Mouse (Mus musculus) midbrain, embryonic 12.5 days (tissue): ENCODE measurements around the gene C2cd5. TPM values are rescaled to one million over a fixed set of nuclear protein-coding genes. Genes with fewer than 3 reads are reported as not detected.
"Not testable (repeated sequence)": the region's sequence is repeated elsewhere in the genome, so short reads cannot be mapped to it uniquely, and the experiment has no call there.

Experiments
- ATAC-seq: fragments of 200-750 bp; cut with Nextera tagmentation; 2 replicates; pipeline ENCODE4 v1.8.0; 2017; ENCODE audit warnings: low read depth, moderate TSS enrichment, moderate library complexity; ENCODE audit not compliant: low FRiP score
- H3K27ac ChIP-seq: fragments of 300-500 bp; sonication (generic); replicated peaks from 2 replicates; pipeline ENCODE4 v1.5.1; 2016; ENCODE audit warnings: mild to moderate bottlenecking
- H3K27me3 ChIP-seq: fragments of 300-500 bp; sonication (generic); 2 replicates; pipeline ENCODE4 v1.6.1; 2016; ENCODE audit warnings: mild to moderate bottlenecking
- H3K36me3 ChIP-seq: fragments of 300-500 bp; sonication (generic); 2 replicates; pipeline ENCODE4 v1.6.1; 2016
- H3K4me1 ChIP-seq: fragments of 300-500 bp; sonication (generic); 2 replicates; pipeline ENCODE4 v1.6.1; 2016
- H3K4me2 ChIP-seq: fragments of 300-500 bp; sonication (generic); replicated peaks from 2 replicates; pipeline ENCODE4 v1.6.1; 2016; ENCODE audit warnings: mild to moderate bottlenecking, moderate library complexity
- H3K4me3 ChIP-seq: fragments of 300-500 bp; sonication (generic); 2 replicates; pipeline ENCODE4 v1.5.1; 2016; ENCODE audit warnings: mild to moderate bottlenecking
- H3K9ac ChIP-seq: fragments of 300-500 bp; sonication (generic); replicated peaks from 2 replicates; pipeline ENCODE4 v1.6.1; 2016; ENCODE audit warnings: mild to moderate bottlenecking, moderate library complexity
- H3K9me3 ChIP-seq: fragments of 300-500 bp; sonication (generic); 2 replicates; pipeline ENCODE4 v1.6.1; 2016; ENCODE audit warnings: mild to moderate bottlenecking
- WGBS: fragments of 180-500 bp; shearing (Covaris S2); methylation state at CpG from one replicate; pipeline ENCODE4 v1.1.7; 2016; 5-methylcytosine and 5-hydroxymethylcytosine counted together
- polyA plus RNA-seq: library from polyadenylated mRNA; unstranded; fragments of >200 nt; fragmentation: Nextera tagmentation; extraction: Ambion mirVana; gene quantifications from 2 replicates; pipeline ENCODE4 v1.2.1, GENCODE M21; 2016

C2cd5 gene
- polyA plus RNA-seq, 1 experiment from 2014 or later, result 46.7 TPM

GRCm38 (mm10) chr6:143035261-143035660 lies 64.7 kb downstream of the C2cd5 start:
- H3K9me3 ChIP-seq, result no peaks in the 10 kb centered on the region
- no peak overlapping the region for H3K9ac ChIP-seq
- H3K27ac ChIP-seq, result no peak overlapping the region
- 71% methylated on average over 4 of the region's 4 CpGs for WGBS
- H3K36me3 ChIP-seq, result peaks cover 79% of the 10 kb centered on the region
- no peaks in the 10 kb centered on the region for H3K4me1 ChIP-seq
- ATAC-seq, result no peak
- no peaks in the 10 kb centered on the region for H3K27me3 ChIP-seq
- H3K4me2 ChIP-seq, result no peak overlapping the region
- H3K4me3 ChIP-seq, result no peak overlapping the region

- Histone ChIP-seq H3K4me1 (no peaks in the 10 kb centered on the region), H3K36me3 (peaks cover 83% of the 10 kb centered on the region), H3K4me3 (no peak overlapping the region), H3K4me2 (no peak overlapping the region), H3K27ac (no peak overlapping the region), H3K27me3 (no peaks in the 10 kb centered on the region), H3K9ac (no peak overlapping the region), H3K9me3 (no peaks in the 10 kb centered on the region)
- ATAC-seq, result no peak
- WGBS, result 95% methylated on average over 2 of the region's 2 CpGs
Measured at GRCm38 (mm10) chr6:143034503-143034902, 65.4 kb downstream of the C2cd5 start.

GRCm38 (mm10) chr6:143030521-143030920 lies 69.4 kb downstream of the C2cd5 start:
- Histone ChIP-seq H3K36me3 (peaks cover 74% of the 10 kb centered on the region), H3K27ac (no peak overlapping the region), H3K4me3 (no peak overlapping the region), H3K9ac (no peak overlapping the region), H3K4me1 (no peaks in the 10 kb centered on the region), H3K4me2 (no peak overlapping the region), H3K27me3 (no peaks in the 10 kb centered on the region), H3K9me3 (no peaks in the 10 kb centered on the region)
- 94% methylated on average over 5 of the region's 5 CpGs for whole genome bisulfite sequencing
- no peak for ATAC-seq

- Histone ChIP-seq H3K4me2 (no peak overlapping the region), H3K27me3 (no peaks in the 10 kb centered on the region), H3K36me3 (peaks cover 62% of the 10 kb centered on the region), H3K4me3 (no peak overlapping the region), H3K27ac (no peak overlapping the region), H3K9me3 (no peaks in the 10 kb centered on the region), H3K9ac (no peak overlapping the region), H3K4me1 (no peaks in the 10 kb centered on the region)
- ATAC-seq, result no peak
- WGBS, result 90% methylated on average over 4 of the region's 4 CpGs
Measured at GRCm38 (mm10) chr6:143027896-143028295, 72.0 kb downstream of the C2cd5 start.

GRCm38 (mm10) chr6:143027402-143027801 lies 72.5 kb downstream of the C2cd5 start:
- no peak overlapping the region for H3K9ac ChIP-seq
- peaks cover 57% of the 10 kb centered on the region for H3K36me3 ChIP-seq
- WGBS, result 92% methylated on average over 10 of the region's 10 CpGs
- no peak overlapping the region for H3K4me3 ChIP-seq
- no peaks in the 10 kb centered on the region for H3K9me3 ChIP-seq
- H3K27me3 ChIP-seq, result no peaks in the 10 kb centered on the region
- H3K4me1 ChIP-seq, result no peaks in the 10 kb centered on the region
- ATAC-seq, result no peak
- no peak overlapping the region for H3K4me2 ChIP-seq
- no peak overlapping the region for H3K27ac ChIP-seq

GRCm38 (mm10) chr6:143023691-143024090 lies 76.2 kb downstream of the C2cd5 start:
- Histone ChIP-seq H3K4me3 (no peak overlapping the region), H3K36me3 (peaks cover 35% of the 10 kb centered on the region), H3K27me3 (no peaks in the 10 kb centered on the region), H3K9ac (no peak overlapping the region), H3K4me2 (no peak overlapping the region), H3K27ac (no peak overlapping the region), H3K4me1 (no peaks in the 10 kb centered on the region), H3K9me3 (no peaks in the 10 kb centered on the region)
- ATAC-seq, result no peak
- WGBS, result 95% methylated on average over 6 of the region's 6 CpGs

- Histone ChIP-seq H3K9ac (no peak overlapping the region), H3K27ac (no peak overlapping the region), H3K4me2 (no peak overlapping the region), H3K27me3 (no peaks in the 10 kb centered on the region), H3K36me3 (peaks cover 29% of the 10 kb centered on the region), H3K4me1 (no peaks in the 10 kb centered on the region), H3K4me3 (no peak overlapping the region), H3K9me3 (no peaks in the 10 kb centered on the region)
- ATAC-seq, result no peak
- 87% methylated on average over 8 of the region's 8 CpGs for WGBS
Measured at GRCm38 (mm10) chr6:143021756-143022155, 78.2 kb downstream of the C2cd5 start.

GRCm38 (mm10) chr6:143020647-143021046 lies 79.3 kb downstream of the C2cd5 start:
- no peaks in the 10 kb centered on the region for H3K9me3 ChIP-seq
- no peak overlapping the region for H3K9ac ChIP-seq
- no peak overlapping the region for H3K27ac ChIP-seq
- no peak overlapping the region for H3K4me2 ChIP-seq
- H3K36me3 ChIP-seq, result peaks cover 33% of the 10 kb centered on the region
- no peak for ATAC-seq
- H3K4me3 ChIP-seq, result no peak overlapping the region
- H3K4me1 ChIP-seq, result no peaks in the 10 kb centered on the region
- H3K27me3 ChIP-seq, result no peaks in the 10 kb centered on the region
- 64% methylated on average over 5 of the region's 5 CpGs for WGBS

GRCm38 (mm10) chr6:143020146-143020545 lies 79.8 kb downstream of the C2cd5 start:
- 95% methylated on average over 4 of the region's 4 CpGs for WGBS
- ATAC-seq, result no peak
- Histone ChIP-seq H3K4me1 (no peaks in the 10 kb centered on the region), H3K9me3 (no peaks in the 10 kb centered on the region), H3K4me3 (no peak overlapping the region), H3K27ac (no peak overlapping the region), H3K36me3 (peaks cover 32% of the 10 kb centered on the region), H3K9ac (no peak overlapping the region), H3K4me2 (no peak overlapping the region), H3K27me3 (no peaks in the 10 kb centered on the region)

GRCm38 (mm10) chr6:143012513-143013215 lies 87.3 kb downstream of the C2cd5 start:
- Histone ChIP-seq H3K27ac (no peak overlapping the region), H3K27me3 (no peaks in the 10 kb centered on the region), H3K9ac (no peak overlapping the region), H3K4me2 (no peak overlapping the region), H3K4me3 (no peak overlapping the region), H3K36me3 (peaks cover 57% of the 10 kb centered on the region), H3K4me1 (no peaks in the 10 kb centered on the region), H3K9me3 (no peaks in the 10 kb centered on the region)
- ATAC-seq, result no peak
- WGBS, result 94% methylated on average over 15 of the region's 15 CpGs

GRCm38 (mm10) chr6:143008865-143009264 lies 91.1 kb downstream of the C2cd5 start:
- Histone ChIP-seq H3K4me3 (no peak overlapping the region), H3K27ac (no peak overlapping the region), H3K9me3 (0 out of 2 replicates have a peak, but pooled peaks cover 3% of the 10 kb centered on the region), H3K27me3 (no peaks in the 10 kb centered on the region), H3K4me1 (no peaks in the 10 kb centered on the region), H3K4me2 (no peak overlapping the region), H3K9ac (no peak overlapping the region), H3K36me3 (peaks cover 44% of the 10 kb centered on the region)
- WGBS, result 83% methylated on average over 5 of the region's 5 CpGs
- ATAC-seq, result 0 out of 2 replicates have a peak, but pooled peaks have one; percentile 34

GRCm38 (mm10) chr6:143005209-143005608 lies 94.7 kb downstream of the C2cd5 start:
- H3K4me3 ChIP-seq, H3K27me3 ChIP-seq, H3K4me1 ChIP-seq, ATAC-seq, H3K4me2 ChIP-seq, H3K27ac ChIP-seq, H3K9ac ChIP-seq, H3K9me3 ChIP-seq: not testable (repeated sequence)
- 89% methylated on average over 9 of the region's 9 CpGs for WGBS
- H3K36me3 ChIP-seq, result peaks cover 15% of the 10 kb centered on the region

GRCm38 (mm10) chr6:143004801-143005200 lies 95.1 kb downstream of the C2cd5 start:
- Histone ChIP-seq H3K36me3 (peaks cover 11% of the 10 kb centered on the region), H3K4me3 (no peak overlapping the region), H3K4me2 (no peak overlapping the region), H3K9me3 (0 out of 2 replicates have a peak, but pooled peaks cover 3% of the 10 kb centered on the region), H3K9ac (no peak overlapping the region), H3K4me1 (no peaks in the 10 kb centered on the region), H3K27me3 (no peaks in the 10 kb centered on the region), H3K27ac (no peak overlapping the region)
- ATAC-seq, result no peak
- 79% methylated on average over 9 of the region's 9 CpGs for whole genome bisulfite sequencing
